Mouse (Mus musculus) embryonic facial prominence, embryonic 11.5 days (tissue): ENCODE measurements at regions not wholly inside any gene's neighbourhood (a gene's known extent, or its start where the extent isn't known, plus 50 kb on each side); places are given as distances from the start of the nearest gene placed in this dataset.

Experiments used
- ATAC-seq: fragments of 200-750 bp; cut with Nextera tagmentation; replicated peaks from 2 replicates; pipeline ENCODE4 v1.8.0; 2017; ENCODE audit warnings: low read depth; ENCODE audit not compliant: insufficient number of reproducible peaks, low FRiP score, low TSS enrichment
- DNase-seq: peaks from one replicate; pipeline ENCODE4 v3.0.0-alpha.2; 2015; ENCODE audit warnings: low spot score
- H3K27ac ChIP-seq: fragments of 300-500 bp; sonication (generic); replicated peaks from 2 replicates; pipeline ENCODE4 v1.5.1; 2014; ENCODE audit warnings: mild to moderate bottlenecking, low read depth, low read length, control low read depth
- H3K27me3 ChIP-seq: fragments of 300-500 bp; sonication (generic); 2 replicates; pipeline ENCODE4 v1.6.1; 2014; ENCODE audit warnings: mild to moderate bottlenecking, low read length, moderate library complexity, mixed read lengths; ENCODE audit not compliant: control insufficient read depth, insufficient read depth
- H3K36me3 ChIP-seq: fragments of 300-500 bp; sonication (generic); replicated peaks from 2 replicates; pipeline ENCODE4 v1.6.1; 2014; ENCODE audit warnings: low read depth, mild to moderate bottlenecking, low read length, moderate library complexity, mixed read lengths; ENCODE audit not compliant: control insufficient read depth, insufficient read depth
- H3K4me1 ChIP-seq: fragments of 300-500 bp; sonication (generic); 2 replicates; pipeline ENCODE4 v1.6.1; 2014; ENCODE audit warnings: low read length, mixed read lengths; ENCODE audit not compliant: control insufficient read depth, insufficient read depth
- H3K4me2 ChIP-seq: fragments of 300-500 bp; sonication (generic); 2 replicates; pipeline ENCODE4 v1.6.1; 2014; ENCODE audit warnings: low read depth, mild to moderate bottlenecking, control low read depth, low read length, moderate library complexity
- H3K4me3 ChIP-seq: fragments of 300-500 bp; sonication (generic); 2 replicates; pipeline ENCODE4 v1.5.1; 2014; ENCODE audit warnings: low read depth, low read length, control low read depth
- H3K9ac ChIP-seq: fragments of 300-500 bp; sonication (generic); replicated peaks from 2 replicates; pipeline ENCODE4 v1.6.1; 2014; ENCODE audit warnings: mild to moderate bottlenecking, control low read depth, low read length
- H3K9me3 ChIP-seq: fragments of 300-500 bp; sonication (generic); replicated peaks from 2 replicates; pipeline ENCODE4 v1.6.1; 2016; ENCODE audit warnings: mild to moderate bottlenecking, low read length, inconsistent platforms, mixed read lengths; ENCODE audit not compliant: control insufficient read depth
- WGBS: fragments of 180-500 bp; shearing (Covaris S2); extraction: QIAGEN DNeasy Blood & Tissue Kit; methylation state at CpG from one replicate; pipeline ENCODE4 v1.1.7; 2014; 5-methylcytosine and 5-hydroxymethylcytosine counted together

DNA sequence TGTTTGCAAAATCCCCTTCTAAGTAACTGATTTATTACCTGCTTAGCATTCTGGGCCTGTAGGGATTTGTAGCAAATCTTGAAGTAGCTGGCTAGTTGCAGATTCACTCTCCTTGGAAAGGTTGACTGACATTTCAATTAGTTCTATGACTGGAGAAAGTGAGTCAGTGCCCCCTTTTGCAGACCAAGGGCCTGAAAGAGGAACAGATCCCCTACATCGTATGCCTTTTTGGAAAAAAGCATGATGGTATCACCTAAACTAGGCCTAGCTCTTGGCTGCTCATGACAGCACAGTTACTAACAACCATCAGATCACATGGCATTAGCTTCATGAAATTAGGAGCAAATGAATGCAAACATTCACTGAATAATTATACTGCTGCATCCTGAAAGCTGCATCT lies 54.7 kb upstream of the Egfl6 start:
- no peaks in the 10 kb centered on the region for H3K36me3 ChIP-seq
- no peak overlapping the region for H3K27ac ChIP-seq
- 91% methylated on average over 1 of the region's 1 CpGs for WGBS
- H3K9me3 ChIP-seq, result no peaks in the 10 kb centered on the region
- no peak overlapping the region for H3K4me3 ChIP-seq
- ATAC-seq (no peak), DNase-seq (no peak)
- no peak overlapping the region for H3K9ac ChIP-seq
- H3K27me3 ChIP-seq, result no peaks in the 10 kb centered on the region
- no peaks in the 10 kb centered on the region for H3K4me1 ChIP-seq
- H3K4me2 ChIP-seq, result no peak overlapping the region
